15 mouse cellular contexts compared by ENCODE assay signal in the genomic region with DNA sequence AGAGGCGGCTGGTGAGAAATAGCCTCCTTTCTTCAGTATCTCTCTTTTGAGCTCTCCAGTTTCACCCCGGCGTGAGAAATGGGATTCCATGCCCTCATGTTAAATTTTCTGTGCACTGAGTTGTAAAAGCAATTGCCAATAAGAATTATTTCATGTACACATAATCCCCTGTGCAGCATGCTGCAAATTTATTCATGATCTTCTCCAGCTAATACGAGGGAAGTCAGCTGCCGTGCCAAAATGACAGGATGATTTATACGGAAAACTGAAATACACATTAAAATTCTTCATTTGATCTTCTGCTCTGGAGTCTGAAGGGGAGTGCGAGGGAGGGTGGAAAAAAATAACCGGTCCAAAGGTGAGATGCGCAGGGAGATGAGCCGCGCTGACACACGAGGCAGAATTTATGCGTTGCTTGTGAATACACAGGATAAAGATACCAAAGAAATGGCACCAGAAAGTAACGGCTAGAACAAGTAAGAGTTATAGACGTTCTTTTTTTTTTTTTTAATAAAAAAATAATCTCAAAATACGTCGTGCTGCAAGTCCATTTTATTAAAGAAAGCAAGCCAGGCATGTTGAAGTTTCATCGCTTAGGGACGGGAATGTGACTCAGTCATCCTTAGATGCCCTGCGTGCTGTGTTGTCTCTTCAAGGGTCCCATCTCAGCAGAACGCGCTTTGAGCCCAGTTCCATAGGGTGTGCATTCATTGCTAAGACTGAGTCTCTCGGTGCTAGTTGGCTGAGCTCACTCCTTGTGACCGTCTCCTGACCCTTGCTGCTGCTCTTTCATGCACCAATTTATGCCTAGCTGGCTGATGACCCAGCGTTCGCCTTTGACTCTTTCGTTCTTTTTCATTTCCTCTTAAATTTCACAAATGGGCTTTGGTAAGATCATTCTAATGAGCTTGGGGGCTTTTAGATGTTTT.
DNase-seq lines count a peak whose midpoint lies in the region; ATAC-seq lines count a peak whose summit lies in the region.
"Had no signal": no experiment of that assay in that cellular context is flagged by ENCODE, and none has a peak within 500 bp of the region (broad histone marks: within the 10 kb centered on the region; RNA-seq: fewer than 3 reads in every experiment).

No protein-coding gene starts in this region.

- ATAC-seq in forebrain, embryonic 14.5 days = 0 out of 2 replicates have a peak, but pooled peaks have one; percentile 37
- no peak for ATAC-seq in forebrain, embryonic 12.5 days (ENCODE audit: low FRiP score)
- peak; percentile 61; the same call in 1 of the 2 replicates for ATAC-seq in neural tube, embryonic 11.5 days (ENCODE audit: insufficient read depth, low FRiP score, low TSS enrichment)
- peak; percentile 43; the same call in 1 of the 2 replicates for ATAC-seq in neural tube, embryonic 15.5 days (ENCODE audit: low FRiP score)
- ATAC-seq in heart, embryonic 11.5 days (replicated peaks; ENCODE audit: insufficient number of reproducible peaks, low FRiP score, low TSS enrichment) = no peak
- ATAC-seq: Patski had no signal

- H3K27ac ChIP-seq in forebrain, embryonic 14.5 days (ENCODE audit: low read depth, low read length) = no peak overlapping the region
- no peak overlapping the region for H3K27ac ChIP-seq in forebrain, embryonic 12.5 days
- H3K27ac ChIP-seq in neural tube, embryonic 11.5 days (ENCODE audit: low read depth, low read length) = no peak overlapping the region
- no peak overlapping the region; the same call in 1 of the 2 replicates for H3K27ac ChIP-seq in neural tube, embryonic 15.5 days (replicated peaks)
- H3K27ac ChIP-seq in heart, embryonic 11.5 days (ENCODE audit: low read depth, low read length) = no peak overlapping the region
- H3K27ac ChIP-seq: embryonic facial prominence, embryonic 12.5 days; limb, embryonic 15.5 days had no signal

- H3K36me3 ChIP-seq in forebrain, embryonic 14.5 days (ENCODE audit: control insufficient read depth, insufficient read depth, low read length) = no peaks in the 10 kb centered on the region
- H3K36me3 ChIP-seq in forebrain, embryonic 12.5 days (replicated peaks) = no peaks in the 10 kb centered on the region
- no peaks in the 10 kb centered on the region for H3K36me3 ChIP-seq in neural tube, embryonic 11.5 days (ENCODE audit: control insufficient read depth, insufficient read depth, low read length)
- H3K36me3 ChIP-seq in neural tube, embryonic 15.5 days = no peaks in the 10 kb centered on the region
- no peaks in the 10 kb centered on the region for H3K36me3 ChIP-seq in heart, embryonic 11.5 days (ENCODE audit: control insufficient read depth, insufficient read depth, low read length)
- H3K36me3 ChIP-seq: embryonic facial prominence, embryonic 12.5 days; limb, embryonic 15.5 days had no signal

- no peaks in the 10 kb centered on the region for H3K27me3 ChIP-seq in forebrain, embryonic 14.5 days (replicated peaks; ENCODE audit: control insufficient read depth, insufficient read depth, low read length)
- H3K27me3 ChIP-seq in forebrain, embryonic 12.5 days = no peaks in the 10 kb centered on the region
- no peaks in the 10 kb centered on the region for H3K27me3 ChIP-seq in neural tube, embryonic 11.5 days (ENCODE audit: control insufficient read depth, insufficient read depth, low read length)
- no peaks in the 10 kb centered on the region for H3K27me3 ChIP-seq in neural tube, embryonic 15.5 days (replicated peaks)
- no peaks in the 10 kb centered on the region for H3K27me3 ChIP-seq in heart, embryonic 11.5 days (ENCODE audit: control insufficient read depth, insufficient read depth, low read length)
- H3K27me3 ChIP-seq: embryonic facial prominence, embryonic 12.5 days; limb, embryonic 15.5 days; Patski had no signal

- H3K9ac ChIP-seq in forebrain, embryonic 14.5 days (ENCODE audit: low read length) = no peak overlapping the region
- no peak overlapping the region for H3K9ac ChIP-seq in forebrain, embryonic 12.5 days
- no peak overlapping the region for H3K9ac ChIP-seq in neural tube, embryonic 11.5 days (ENCODE audit: low read length)
- H3K9ac ChIP-seq in neural tube, embryonic 15.5 days (replicated peaks) = no peak overlapping the region
- no peak overlapping the region for H3K9ac ChIP-seq in heart, embryonic 11.5 days (ENCODE audit: low read depth, low read length)
- H3K9ac ChIP-seq: embryonic facial prominence, embryonic 12.5 days; limb, embryonic 15.5 days had no signal

- 84% methylated on average over 27 of the region's 27 CpGs for WGBS in forebrain, embryonic 14.5 days
- WGBS in forebrain, embryonic 12.5 days = 88% methylated on average over 27 of the region's 27 CpGs
- 83% methylated on average over 27 of the region's 27 CpGs for WGBS in neural tube, embryonic 11.5 days
- WGBS in neural tube, embryonic 15.5 days = 57% methylated on average over 27 of the region's 27 CpGs
- WGBS in heart, embryonic 11.5 days (ENCODE audit: insufficient replicate concordance) = 81% methylated on average over 27 of the region's 27 CpGs

- DNase-seq in forebrain, embryonic 14.5 days (ENCODE audit: low spot score) = peak; percentile 52
- peak; percentile 32 for DNase-seq in neural tube, embryonic 11.5 days (ENCODE audit: low spot score)
- no peak for DNase-seq in neural tube, embryonic 10.5 days (ENCODE audit: extremely low spot score, low spot score)
- peak; percentile 36 to 40 for DNase-seq in kidney, postnatal 25 days
- DNase-seq in cerebellum, postnatal 14 days = no peak
- DNase-seq: adrenal gland, adult 2 months; cerebellum, postnatal 25 days; gastrocnemius, postnatal 36 days; lung, adult 2 months had no signal

- H3K9me3 ChIP-seq in forebrain, embryonic 14.5 days (replicated peaks; ENCODE audit: control insufficient read depth, low read length) = 0 out of 2 replicates have a peak, but pooled peaks cover 2% of the 10 kb centered on the region
- H3K9me3 ChIP-seq in forebrain, embryonic 12.5 days = no peaks in the 10 kb centered on the region
- H3K9me3 ChIP-seq in neural tube, embryonic 11.5 days (ENCODE audit: control insufficient read depth, low read length) = no peaks in the 10 kb centered on the region
- H3K9me3 ChIP-seq in neural tube, embryonic 15.5 days (replicated peaks) = no peaks in the 10 kb centered on the region
- no peaks in the 10 kb centered on the region; the same call in 1 of the 2 replicates for H3K9me3 ChIP-seq in heart, embryonic 11.5 days (replicated peaks; ENCODE audit: control insufficient read depth, low read length)
- H3K9me3 ChIP-seq: embryonic facial prominence, embryonic 12.5 days; limb, embryonic 15.5 days had no signal

- H3K4me1 ChIP-seq in forebrain, embryonic 14.5 days (ENCODE audit: control insufficient read depth, insufficient read depth, low read length) = no peaks in the 10 kb centered on the region
- no peaks in the 10 kb centered on the region for H3K4me1 ChIP-seq in forebrain, embryonic 12.5 days
- no peaks in the 10 kb centered on the region for H3K4me1 ChIP-seq in neural tube, embryonic 11.5 days (ENCODE audit: control insufficient read depth, insufficient read depth, low read length)
- H3K4me1 ChIP-seq in neural tube, embryonic 15.5 days = peaks cover 3% of the 10 kb centered on the region; the same call in 1 of the 2 replicates
- no peaks in the 10 kb centered on the region for H3K4me1 ChIP-seq in heart, embryonic 11.5 days (ENCODE audit: control insufficient read depth, insufficient read depth, low read length)
- H3K4me1 ChIP-seq: embryonic facial prominence, embryonic 12.5 days; limb, embryonic 15.5 days had no signal

- H3K4me3 ChIP-seq in forebrain, embryonic 14.5 days (ENCODE audit: low read depth, low read length) = no peak overlapping the region
- no peak overlapping the region for H3K4me3 ChIP-seq in forebrain, embryonic 12.5 days (replicated peaks)
- H3K4me3 ChIP-seq in neural tube, embryonic 11.5 days (ENCODE audit: low read depth, low read length) = no peak overlapping the region
- H3K4me3 ChIP-seq in neural tube, embryonic 15.5 days (replicated peaks) = no peak overlapping the region
- H3K4me3 ChIP-seq in heart, embryonic 11.5 days (ENCODE audit: low read depth, low read length) = no peak overlapping the region
- H3K4me3 ChIP-seq: embryonic facial prominence, embryonic 12.5 days; limb, embryonic 15.5 days had no signal

- H3K4me2 ChIP-seq in forebrain, embryonic 14.5 days (ENCODE audit: low read length) = no peak overlapping the region
- no peak overlapping the region for H3K4me2 ChIP-seq in forebrain, embryonic 12.5 days
- no peak overlapping the region for H3K4me2 ChIP-seq in neural tube, embryonic 11.5 days (ENCODE audit: low read depth)
- peak overlapping the region; percentile 35 for H3K4me2 ChIP-seq in neural tube, embryonic 15.5 days
- H3K4me2 ChIP-seq in heart, embryonic 11.5 days = no peak overlapping the region
- H3K4me2 ChIP-seq: embryonic facial prominence, embryonic 12.5 days; limb, embryonic 15.5 days had no signal

Comparison
In these comparisons a context has a peak if more than half of its experiments do, and no peak if none do; other contexts are left out.
1. ATAC-seq: peak in forebrain, embryonic 14.5 days (single experiment), neural tube, embryonic 11.5 days (single experiment) and neural tube, embryonic 15.5 days (single experiment); none in forebrain, embryonic 12.5 days (single experiment) and heart, embryonic 11.5 days (single experiment).
2. DNase-seq: peak in forebrain, embryonic 14.5 days (single experiment), neural tube, embryonic 11.5 days (single experiment) and kidney, postnatal 25 days (2 of 2); none in neural tube, embryonic 10.5 days (single experiment) and cerebellum, postnatal 14 days (0 of 2).